Mouse (Mus musculus): ENCODE measurements around the gene Asphd2.

GRCm38 (mm10) chr5:112382042-112382441 is 12.6 kb downstream of the Asphd2 start:
- TF ChIP-seq CTCF (IDR thresholded peaks at IDR 0.05; ENCODE audit: control insufficient read depth, insufficient read depth, insufficient replicate concordance, low read depth, low read length) (0 out of 2 replicates have a peak, but pooled peaks have one; percentile 0), POLR2A (IDR thresholded peaks at IDR 0.05; ENCODE audit: control insufficient read depth, low read depth, low read length) (no peak)
